Mouse (Mus musculus) urinary bladder, postnatal 25 days (tissue): ENCODE measurements around the gene Wls.

Experiments used
- DNase-seq: peaks from one replicate; pipeline ENCODE4 v3.0.0; 2022; ENCODE audit warnings: low spot score

Wls gene

GRCm38 (mm10) chr3:159917328-159918090 is 78.0 kb downstream of the Wls start:
- no peak for DNase-seq
